Mouse (Mus musculus) hindlimb bud, embryonic 11.5 days (tissue): ENCODE measurements around the gene A730049H05Rik.

ENCODE experiments used
- DNase-seq: peaks from one replicate; pipeline ENCODE4 v3.0.0-alpha.2; 2012; ENCODE audit warnings: low read depth, low spot score; ENCODE audit errors: extremely low spot score

Gene A730049H05Rik

DNA sequence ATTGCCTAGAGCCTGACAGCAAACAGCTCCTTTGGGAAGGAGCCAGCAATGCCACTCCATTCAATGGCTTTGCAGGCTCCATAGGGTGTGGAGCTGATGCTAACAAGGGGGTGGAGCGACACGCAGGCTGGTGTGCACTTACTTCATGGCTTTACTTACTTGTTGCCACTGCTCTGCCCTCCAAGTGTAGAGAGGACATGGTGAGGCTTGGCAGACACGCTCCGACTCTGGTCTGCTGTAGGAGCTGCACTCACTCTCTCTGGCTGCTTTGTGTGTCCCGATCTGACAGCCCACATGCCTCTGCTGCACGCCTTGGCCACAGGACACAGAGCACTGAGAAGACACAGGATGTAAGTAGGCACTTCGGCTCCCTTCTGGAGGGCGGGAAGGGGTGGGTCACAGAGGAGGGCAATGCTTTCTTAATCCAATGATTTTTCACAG is at the start of gene A730049H05Rik:
Gene A730049H05Rik, plus strand, starts transcription at position 168 of the 441 bp plus-strand sequence.
- DNase-seq: no peak

DNA sequence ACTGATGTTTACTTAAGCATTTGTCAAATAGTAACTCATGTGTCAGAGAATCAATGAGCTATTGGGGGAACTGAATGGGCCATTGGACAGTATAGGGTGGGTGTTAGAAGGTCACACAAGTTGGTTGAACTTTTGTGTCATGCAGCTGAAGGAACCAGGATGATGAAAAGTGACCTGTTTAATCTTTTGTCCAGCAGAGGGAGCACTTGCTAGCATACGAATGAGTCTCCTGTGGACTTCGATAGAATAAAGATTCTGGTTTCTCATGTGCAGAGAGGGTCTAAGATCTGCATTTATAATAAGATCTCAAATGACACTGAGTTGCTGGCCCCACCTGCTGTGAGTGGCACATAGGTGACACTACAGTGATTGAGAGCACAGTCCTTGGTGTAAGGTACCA is 39.9 kb upstream of the A730049H05Rik start:
- peak; percentile 53 for DNase-seq

- DNase-seq: no peak
Measured at GRCm38 (mm10) chr6:92779140-92779934, 36.9 kb upstream of the A730049H05Rik start.

DNA sequence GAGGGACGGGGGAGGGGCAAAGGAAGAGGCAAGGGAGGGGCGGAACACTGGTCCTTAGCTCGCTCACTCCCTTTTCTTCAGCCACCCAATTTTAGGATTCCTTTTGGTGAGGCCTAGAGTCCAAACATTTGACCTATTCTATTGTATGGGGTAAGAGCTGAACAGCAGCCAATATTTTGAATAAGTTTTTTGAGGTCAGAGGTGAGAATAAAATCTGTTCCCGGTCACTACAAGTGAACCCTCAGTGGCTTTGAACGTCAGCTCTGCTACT is 36.4 kb upstream of the A730049H05Rik start:
- no peak for DNase-seq

GRCm38 (mm10) chr6:92781446-92781845 is 34.8 kb upstream of the A730049H05Rik start:
- DNase-seq: no peak

DNA sequence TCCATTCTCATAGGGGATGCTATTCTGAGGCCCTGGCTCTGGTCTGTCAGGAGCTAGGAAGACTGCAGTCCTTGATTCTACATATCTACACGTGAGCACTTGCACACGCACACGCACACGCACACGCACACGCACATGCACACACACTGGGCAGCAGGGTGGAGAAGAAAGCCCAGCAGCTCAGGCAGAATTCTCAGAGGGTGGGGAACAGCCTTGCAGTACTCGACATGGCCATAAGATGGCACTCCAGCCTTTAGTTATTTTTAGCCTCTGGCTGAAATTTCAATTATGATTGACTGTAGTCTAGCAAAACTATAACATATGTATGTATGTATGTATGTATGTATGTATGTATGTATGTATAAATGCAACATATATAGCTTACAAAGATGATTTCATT is 31.5 kb upstream of the A730049H05Rik start:
- DNase-seq: peak; percentile 20

- DNase-seq: no peak
Measured at GRCm38 (mm10) chr6:92786701-92787375, 29.4 kb upstream of the A730049H05Rik start.

GRCm38 (mm10) chr6:92787376-92787712 is 28.9 kb upstream of the A730049H05Rik start:
- peak; percentile 66 for DNase-seq

DNA sequence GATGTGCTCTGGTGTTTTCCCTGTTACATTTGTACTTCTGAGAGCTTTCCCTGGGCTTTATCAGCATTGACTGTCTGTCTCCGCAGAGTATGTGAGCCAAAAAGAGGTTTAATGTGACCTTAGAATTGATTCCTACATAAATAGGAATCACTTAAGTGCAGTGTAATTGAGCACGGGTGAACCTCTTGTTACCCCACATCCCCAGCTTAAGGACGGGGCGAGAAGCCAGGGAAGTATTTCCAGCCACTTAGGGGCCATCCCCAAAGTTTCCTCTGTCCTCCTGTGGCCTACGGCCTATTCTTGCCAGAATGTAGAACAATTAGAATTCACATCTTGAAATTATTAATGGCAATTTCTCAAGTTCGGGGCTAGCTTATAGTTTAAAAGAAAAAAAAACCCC is 22.5 kb upstream of the A730049H05Rik start:
- DNase-seq: no peak

DNA sequence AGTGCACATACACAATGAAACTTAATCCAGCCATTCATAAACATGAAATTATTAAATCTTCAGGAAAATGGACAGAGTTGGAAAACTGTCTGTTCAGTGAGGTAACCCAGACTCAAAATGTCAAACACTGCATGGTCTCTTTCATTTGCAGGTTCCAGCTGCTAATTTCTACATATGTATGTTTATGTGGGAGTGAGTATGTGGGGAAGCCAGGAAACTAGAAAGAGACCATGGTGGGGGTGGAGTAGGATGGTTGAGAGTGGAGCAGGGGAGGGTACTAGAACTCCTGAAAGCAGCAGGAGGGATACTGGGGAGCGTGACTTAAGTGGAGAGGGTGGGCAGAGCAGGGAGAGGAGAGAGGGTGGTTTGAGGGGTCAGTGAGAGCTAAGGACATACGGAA is 14.8 kb upstream of the A730049H05Rik start:
- no peak for DNase-seq

GRCm38 (mm10) chr6:92802421-92802820 is 13.9 kb upstream of the A730049H05Rik start:
- DNase-seq: no peak

DNA sequence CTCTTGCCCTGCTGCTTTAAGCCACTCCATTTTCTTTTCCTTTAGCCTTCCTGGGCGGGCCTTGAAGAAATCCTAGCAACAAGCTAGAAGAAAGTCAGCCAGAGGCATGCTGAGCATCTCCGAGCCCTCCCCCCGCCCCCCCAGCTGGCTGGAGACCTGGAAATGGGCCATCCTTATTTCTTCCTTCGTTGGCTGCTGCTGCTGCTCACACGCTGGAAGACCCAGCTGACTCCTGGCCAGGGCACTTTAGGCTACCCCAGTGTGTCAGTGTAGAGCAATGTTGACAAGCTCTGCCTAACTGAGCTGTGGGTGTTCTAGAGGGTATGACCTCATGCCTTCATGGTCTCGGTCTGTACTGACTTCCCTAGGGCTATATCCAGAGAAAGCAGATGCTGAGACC is 13.1 kb upstream of the A730049H05Rik start:
- no peak for DNase-seq

GRCm38 (mm10) chr6:92804254-92804971 is 11.9 kb upstream of the A730049H05Rik start:
- DNase-seq: no peak

DNA sequence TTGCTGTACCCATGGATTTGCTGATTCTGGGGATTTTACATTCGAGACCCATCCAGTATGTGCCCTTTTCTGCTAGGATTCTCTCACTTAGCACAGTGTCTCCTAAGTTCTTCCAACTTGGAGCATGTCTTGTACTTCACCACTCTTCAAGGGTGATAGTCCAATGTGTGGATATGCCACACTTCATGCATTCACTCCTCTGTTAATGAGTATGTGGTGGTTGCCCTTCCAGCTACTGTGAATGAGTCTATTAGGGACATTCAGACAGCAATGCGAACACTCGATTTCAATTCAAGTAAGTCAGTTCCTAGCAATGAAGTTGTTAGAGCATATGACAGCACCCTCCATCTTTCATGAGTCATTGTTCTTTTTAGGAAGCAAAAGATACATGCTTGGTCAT is 6.5 kb upstream of the A730049H05Rik start:
- no peak for DNase-seq

GRCm38 (mm10) chr6:92810628-92811027 is 5.7 kb upstream of the A730049H05Rik start:
- no peak for DNase-seq

GRCm38 (mm10) chr6:92811566-92811965 is 4.7 kb upstream of the A730049H05Rik start:
- DNase-seq: no peak

GRCm38 (mm10) chr6:92812702-92813370 is 3.4 kb upstream of the A730049H05Rik start:
- no peak for DNase-seq

GRCm38 (mm10) chr6:92817661-92818060 is 1.4 kb downstream of the A730049H05Rik start:
- no peak for DNase-seq

DNA sequence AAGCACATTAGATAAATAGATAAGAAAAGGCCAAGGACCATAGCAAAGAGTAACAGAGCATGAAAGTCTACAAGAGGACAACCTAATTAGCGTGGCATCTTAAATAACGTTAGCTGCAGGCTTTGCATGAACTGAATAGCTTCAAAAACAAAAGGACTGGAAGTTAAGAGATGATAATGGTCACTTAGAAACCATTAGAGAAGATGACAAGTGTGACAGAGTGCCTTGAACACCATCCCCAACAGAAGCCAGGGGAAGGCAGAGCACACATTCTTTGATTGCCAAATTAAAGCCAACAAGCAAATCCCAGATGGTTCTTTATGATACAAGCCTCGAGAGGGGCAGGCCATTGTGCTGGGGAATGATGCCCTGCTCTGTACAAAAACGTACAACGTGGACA is 5.3 kb downstream of the A730049H05Rik start:
- DNase-seq: no peak

DNA sequence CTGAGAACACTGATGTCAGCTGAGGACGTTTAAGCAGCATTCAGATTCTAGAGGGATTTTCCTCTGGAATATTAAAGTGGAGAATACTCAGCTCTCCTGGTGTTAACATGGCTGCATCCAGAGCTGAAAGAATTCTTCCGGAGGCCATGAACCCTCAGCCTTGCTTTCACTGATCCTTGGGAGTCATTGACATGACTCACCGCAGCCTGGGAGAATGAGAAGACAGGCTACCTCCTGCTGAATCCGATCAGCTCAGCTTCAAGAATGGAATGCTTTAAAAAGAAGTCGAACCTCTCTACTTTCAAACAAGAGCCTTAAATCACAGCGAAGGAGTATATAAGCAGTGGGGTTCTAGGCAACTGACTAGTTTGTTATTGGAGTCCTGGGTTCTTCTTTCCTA is 5.7 kb downstream of the A730049H05Rik start:
- no peak for DNase-seq

- DNase-seq: no peak
Measured at GRCm38 (mm10) chr6:92823991-92824390, 7.7 kb downstream of the A730049H05Rik start.
